Mouse (Mus musculus) T-cell, adult 66 days (primary cell): ENCODE measurements around the gene Olfr957. TPM values are rescaled to one million over a fixed set of nuclear protein-coding genes. Genes with fewer than 3 reads are reported as not detected.

Experiments used
- total RNA-seq, 2 experiments: library from RNA; stranded (reverse); gene quantifications; 3 replicates in 1 of 2; 4 replicates in 1 of 2; pipeline ENCODE4 v1.2.4; 2023

The Olfr957 gene
- total RNA-seq: not detected

GRCm38 (mm10) chr9:39515531-39515930, at the start of gene Olfr957:
Olfr957 (minus strand) TSS chr9:39515809.

GRCm38 (mm10) chr9:39553946-39554345, 38.3 kb upstream of the Olfr957 start, which contains the start of gene Olfr958:
Olfr958 (minus strand) TSS chr9:39554054.

GRCm38 (mm10) chr9:39493895-39494294, 21.7 kb downstream of the Olfr957 start, which contains the start of gene Olfr44:
Olfr44 (minus strand) TSS chr9:39493995.

GRCm38 (mm10) chr9:39471844-39472243, 43.8 kb downstream of the Olfr957 start, which contains the start of gene Olfr955:
Olfr955 (minus strand) TSS chr9:39471944.

Other genes starting within 250 kb of the Olfr957 start
- not detected for gene Olfr945, start 239.0 kb downstream of the Olfr957 start, total RNA-seq
- not detected for gene Olfr948, start 189.8 kb downstream of the Olfr957 start, total RNA-seq
- not detected for gene Olfr951, start 128.4 kb downstream of the Olfr957 start, total RNA-seq
- not detected for gene Olfr952, start 88.7 kb downstream of the Olfr957 start, total RNA-seq
- gene Olfr954, start 59.1 kb downstream of the Olfr957 start, total RNA-seq: not detected
- not detected for gene Olfr955, start 43.9 kb downstream of the Olfr957 start, total RNA-seq
- gene Olfr44, start 21.8 kb downstream of the Olfr957 start, total RNA-seq: not detected
- gene Olfr958, start 38.2 kb upstream of the Olfr957 start, total RNA-seq: not detected
- gene Olfr959, start 59.8 kb upstream of the Olfr957 start, total RNA-seq: not detected
- gene AW551984, start 88.6 kb upstream of the Olfr957 start, total RNA-seq: not detected
- gene Olfr148, start 94.8 kb upstream of the Olfr957 start, total RNA-seq: not detected
- not detected for gene Olfr960, start 105.6 kb upstream of the Olfr957 start, total RNA-seq
- not detected for gene Olfr961, start 129.3 kb upstream of the Olfr957 start, total RNA-seq
- gene Olfr963, start 151.4 kb upstream of the Olfr957 start, total RNA-seq: not detected
- not detected for gene Olfr149, start 191.3 kb upstream of the Olfr957 start, total RNA-seq
- gene Olfr965, start 195.5 kb upstream of the Olfr957 start, total RNA-seq: not detected
- not detected for gene Olfr150, start 215.2 kb upstream of the Olfr957 start, total RNA-seq
- gene Olfr967, start 230.4 kb upstream of the Olfr957 start, total RNA-seq: not detected